Mouse (Mus musculus): ENCODE measurements around the gene Anapc5.

- TF ChIP-seq CTCF (IDR thresholded peaks at IDR 0.05; ENCODE audit: low read depth, low read length) (no peak), EP300 (IDR thresholded peaks at IDR 0.05; ENCODE audit: insufficient read depth, low read depth, low read length) (no peak)
Measured at GRCm38 (mm10) chr5:122778231-122779226, 42.6 kb downstream of the Anapc5 start.
